Mouse (Mus musculus) inflammation-experienced regulatory T-cells (primary cell): ENCODE results near the gene Fpr-rs3. TPM values are rescaled to one million over a fixed set of nuclear protein-coding genes. Genes with fewer than 3 reads are reported as not detected.

Experiments used
- polyA plus RNA-seq, 2 experiments: library from polyadenylated mRNA; unstranded; fragments of 100-300 nt; shearing (Covaris generic); gene quantifications; one replicate each; pipeline ENCODE4 v1.2.1; 2017

Fpr-rs3 gene
- not detected for polyA plus RNA-seq

DNA sequence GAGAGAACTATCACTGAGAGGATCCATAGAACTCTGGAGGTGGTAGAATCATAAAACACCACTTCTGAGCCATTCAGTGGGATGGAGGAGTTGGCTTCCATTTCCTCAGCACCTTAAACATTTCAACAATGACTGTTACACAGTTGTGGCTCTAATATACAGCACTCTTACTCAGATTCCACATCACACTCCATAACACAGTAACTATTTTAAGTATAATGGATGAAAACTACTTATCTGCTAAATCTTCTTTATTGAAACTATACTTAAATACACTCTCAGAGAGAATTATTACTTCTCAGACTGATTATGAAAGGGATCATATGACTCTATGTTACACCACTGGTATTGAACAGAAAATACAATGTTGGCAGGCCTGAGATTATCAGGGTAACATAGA lies at the start of gene Fpr-rs3:
TSS of gene Fpr-rs3 (minus strand) at position 101 of the 400 bp plus-strand sequence.

DNA sequence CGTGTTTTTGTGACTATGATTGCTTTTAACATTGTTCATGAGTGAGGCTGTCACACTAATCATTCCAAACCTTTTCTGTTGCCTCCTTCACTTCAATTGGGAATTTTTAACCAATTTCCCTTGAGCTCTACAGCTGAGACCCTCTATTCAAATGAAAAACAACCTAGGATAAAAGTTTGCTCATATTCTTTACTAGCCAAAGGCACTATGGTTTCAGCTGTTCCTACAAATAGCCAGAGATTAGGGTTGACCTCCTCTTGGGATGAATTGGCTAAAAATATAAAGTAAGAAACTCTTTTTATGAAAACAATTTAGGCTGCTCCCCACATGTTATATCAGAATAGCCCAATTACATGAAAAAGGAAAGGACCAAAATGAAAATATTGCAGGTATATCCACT lies 28.4 kb downstream of the Fpr-rs3 start, which contains the start of gene Vmn2r110:
TSS of gene Vmn2r110 (minus strand) at position 101 of the 400 bp plus-strand sequence.

Other genes with a start within 250 kb of the Fpr-rs3 start
- gene Vmn1r224, start 210.7 kb downstream of the Fpr-rs3 start, polyA plus RNA-seq: under 1 TPM in 1 of 2 experiments, not detected in 1; 0.41 TPM
- under 1 TPM; 0.02 to 0.13 TPM for gene Vmn2r108, start 143.5 kb downstream of the Fpr-rs3 start, polyA plus RNA-seq
- not detected for gene Vmn1r225, start 126.7 kb downstream of the Fpr-rs3 start, polyA plus RNA-seq
- under 1 TPM; 0.05 to 0.23 TPM for gene Vmn2r109, start 60.1 kb downstream of the Fpr-rs3 start, polyA plus RNA-seq
- under 1 TPM; 0.02 to 0.05 TPM for gene Vmn2r110, start 28.5 kb downstream of the Fpr-rs3 start, polyA plus RNA-seq
- gene Vmn1r226, start 58.0 kb upstream of the Fpr-rs3 start, polyA plus RNA-seq: under 1 TPM in 1 of 2 experiments, not detected in 1; 0.33 TPM
- under 1 TPM in 1 of 2 experiments, not detected in 1; 0.17 TPM for gene Vmn1r227, start 105.0 kb upstream of the Fpr-rs3 start, polyA plus RNA-seq
- gene Vmn1r228, start 161.3 kb upstream of the Fpr-rs3 start, polyA plus RNA-seq: not detected
- gene Vmn1r229, start 186.7 kb upstream of the Fpr-rs3 start, polyA plus RNA-seq: under 1 TPM; 0.05 to 0.38 TPM
- under 1 TPM in 1 of 2 experiments, not detected in 1; 0.06 TPM for gene Vmn1r230, start 215.6 kb upstream of the Fpr-rs3 start, polyA plus RNA-seq